In the genomic region with DNA sequence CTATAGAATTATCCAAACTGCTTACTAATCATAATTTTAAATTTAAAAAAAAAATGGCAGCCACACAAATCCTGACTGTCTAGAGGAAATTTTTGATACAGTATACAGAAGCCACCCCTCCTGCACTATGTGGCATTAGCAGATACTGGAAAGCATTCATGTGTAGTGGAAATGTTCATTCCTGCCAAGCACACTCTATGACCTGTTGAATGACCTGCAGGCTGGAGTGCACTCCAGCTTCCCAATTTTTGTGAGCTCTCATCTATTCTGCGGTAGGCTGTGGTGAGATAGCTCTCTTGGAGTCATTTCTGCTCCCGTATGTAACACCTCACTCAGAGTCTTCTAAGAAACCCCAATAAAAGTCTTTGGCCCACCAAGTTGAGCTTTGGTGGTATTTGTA, we compare ENCODE assay signal across 28 mouse cellular contexts.
"Had no signal": no experiment of that assay in that cellular context is flagged by ENCODE, and none has a peak within 500 bp of the region (broad histone marks: within the 10 kb centered on the region; RNA-seq: fewer than 3 reads in every experiment).

No protein-coding gene starts in this region.

- H3K4me1 ChIP-seq: limb, embryonic 12.5 days; limb, embryonic 13.5 days; limb, embryonic 15.5 days; liver, embryonic 12.5 days; liver, embryonic 13.5 days; liver, embryonic 15.5 days; lung, embryonic 15.5 days; megakaryocyte, embryonic 14.5 days; midbrain, embryonic 12.5 days; midbrain, embryonic 13.5 days; midbrain, embryonic 15.5 days; neural tube, embryonic 12.5 days had no signal

- H3K27me3 ChIP-seq: limb, embryonic 12.5 days; limb, embryonic 13.5 days; limb, embryonic 15.5 days; liver, embryonic 12.5 days; liver, embryonic 13.5 days; liver, embryonic 15.5 days; lung, embryonic 15.5 days; megakaryocyte, embryonic 14.5 days; midbrain, embryonic 12.5 days; midbrain, embryonic 13.5 days; midbrain, embryonic 15.5 days; neural tube, embryonic 12.5 days had no signal

- H3K4me3 ChIP-seq: limb, embryonic 10.5 days; limb, embryonic 12.5 days; limb, embryonic 13.5 days; limb, embryonic 15.5 days; liver, embryonic 12.5 days; liver, embryonic 13.5 days; liver, embryonic 15.5 days; lung, embryonic 15.5 days; megakaryocyte, embryonic 14.5 days; midbrain, embryonic 10.5 days; midbrain, embryonic 12.5 days; midbrain, embryonic 13.5 days; midbrain, embryonic 15.5 days; myocyte; neural tube, embryonic 12.5 days had no signal

- DNase-seq: left cerebral cortex, postnatal 4 days; liver; liver, embryonic 13.5 days; liver, postnatal 0 days; lung, adult 18-20 months; lung, adult 2 months; lung, embryonic 14.5 days; lung, postnatal 10 days; lung, postnatal 14 days; lung, postnatal 36 days; lung, postnatal 4 days; midbrain, embryonic 14.5 days had no signal

- H3K27ac ChIP-seq: limb, embryonic 10.5 days; limb, embryonic 12.5 days; limb, embryonic 13.5 days; limb, embryonic 15.5 days; liver, embryonic 12.5 days; liver, embryonic 13.5 days; liver, embryonic 14.5 days; liver, embryonic 15.5 days; lung, embryonic 15.5 days; macrophage; midbrain, embryonic 10.5 days; midbrain, embryonic 12.5 days; midbrain, embryonic 13.5 days; midbrain, embryonic 15.5 days; neural tube, embryonic 12.5 days had no signal
